8 mouse cellular contexts compared by ENCODE assay signal in the genomic region with DNA sequence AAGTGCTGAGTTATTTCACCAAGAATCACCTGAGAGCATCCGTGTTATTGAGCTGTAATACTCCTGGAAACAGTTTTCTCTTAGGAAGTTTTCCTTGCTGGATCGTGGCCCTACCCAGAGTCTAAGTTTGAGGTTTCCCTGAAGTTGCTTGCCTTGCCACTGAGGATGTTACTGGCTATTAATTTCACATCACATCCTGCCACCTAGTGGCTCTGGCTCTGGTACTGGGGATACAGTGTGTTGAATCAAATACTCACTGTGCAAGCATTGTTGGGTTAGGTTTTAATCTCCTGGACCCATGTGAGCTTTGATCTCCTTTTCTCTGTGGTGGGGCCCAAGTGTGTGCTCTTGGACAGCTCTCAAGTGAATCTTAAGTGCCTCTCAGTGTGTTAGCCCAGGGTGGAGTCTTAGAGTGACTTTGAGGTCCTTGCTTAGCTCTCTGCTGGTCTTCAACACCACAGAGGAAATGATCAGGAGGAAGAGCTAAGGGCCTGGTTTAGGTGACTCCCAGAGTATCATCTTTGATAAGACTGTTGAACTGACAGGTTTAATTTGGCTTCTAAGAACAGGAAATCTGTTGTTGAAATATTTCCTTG. TPM values are rescaled to one million over a fixed set of nuclear protein-coding genes. Genes with fewer than 3 reads are reported as not detected.
DNase-seq lines count a peak whose midpoint lies in the region; ATAC-seq and TF ChIP-seq lines count a peak whose summit lies in the region.

No protein-coding gene starts in this region.

- no peaks in the 10 kb centered on the region for H3K27me3 ChIP-seq in kidney, adult 2 months (replicated peaks; ENCODE audit: control insufficient read depth, insufficient read depth, low read length)
- H3K27me3 ChIP-seq in liver, adult 2 months (ENCODE audit: control insufficient read depth, insufficient read depth, low read length), result no peaks in the 10 kb centered on the region

- no peak overlapping the region for H3K27ac ChIP-seq in kidney, adult 2 months (ENCODE audit: insufficient read depth, low read depth, low read length)
- H3K27ac ChIP-seq in liver, adult 2 months (replicated peaks; ENCODE audit: insufficient read depth, low read depth, low read length), result no peak overlapping the region

- 42% methylated on average over 2 of the region's 2 CpGs for WGBS in kidney, adult 2 months
- WGBS in liver, adult 2 months, result 48% methylated on average over 2 of the region's 2 CpGs

- H3K9ac ChIP-seq in liver, adult 2 months (ENCODE audit: low read depth, low read length), result no peak overlapping the region

- TF ChIP-seq POLR2A in kidney, adult 2 months (IDR thresholded peaks at IDR 0.05; ENCODE audit: low read depth, low read length), result no peak
- no peak for TF ChIP-seq POLR2A in liver, adult 2 months (IDR thresholded peaks at IDR 0.05; ENCODE audit: extremely low read depth, insufficient read depth, low read length)

- H3K4me1 ChIP-seq in kidney, adult 2 months (ENCODE audit: control insufficient read depth, insufficient read depth, low read length), result no peaks in the 10 kb centered on the region
- H3K4me1 ChIP-seq in liver, adult 2 months (ENCODE audit: control insufficient read depth, insufficient read depth, low read length), result no peaks in the 10 kb centered on the region

- H3K36me3 ChIP-seq in kidney, adult 2 months (ENCODE audit: control insufficient read depth, insufficient read depth, low read length), result no peaks in the 10 kb centered on the region
- H3K36me3 ChIP-seq in liver, adult 2 months (ENCODE audit: control insufficient read depth, insufficient read depth, low read length), result no peaks in the 10 kb centered on the region

- DNase-seq in heart, adult 18-20 months, result peak; percentile 4 to 38
- no peak for DNase-seq in heart, adult 11 months
- DNase-seq in ES-CJ7 (ENCODE audit: low read depth, low spot score), result peak; percentile 51
- peak; percentile 47 for DNase-seq in kidney, adult 2 months
- DNase-seq in liver, adult 2 months (ENCODE audit: extremely low read depth, low read depth, low spot score), result peak; percentile 10
- peak; percentile 37 for DNase-seq in right cerebral cortex, adult 18-20 months
- DNase-seq in thymus, postnatal 10 days (ENCODE audit: low spot score in 2 of 2), result no peak

- ATAC-seq in common myeloid progenitor, adult 5-6 weeks (replicated peaks; ENCODE audit: low read depth, poor library complexity, severe bottlenecking), result peak; percentile 52

- TF ChIP-seq CTCF in kidney, adult 2 months (conservative IDR thresholded peaks at IDR 0.05; ENCODE audit: insufficient read depth, insufficient read length, low read depth, low read length), result peak; percentile 47
- TF ChIP-seq CTCF in liver, adult 2 months (IDR thresholded peaks at IDR 0.05; ENCODE audit: low read depth, low read length), result no peak

- H3K79me2 ChIP-seq in liver, adult 2 months (ENCODE audit: control insufficient read depth, insufficient read depth, low read length), result no peaks in the 10 kb centered on the region

- H3K4me3 ChIP-seq in kidney, adult 2 months (ENCODE audit: insufficient read depth, low read depth, low read length), result no peak overlapping the region
- H3K4me3 ChIP-seq in liver, adult 2 months (ENCODE audit: insufficient read depth, low read depth, low read length), result no peak overlapping the region

RNA-seq across cellular contexts. Expression of gene Dnah7b, which starts 47.6 kb away (rescaled TPM):
- 1 to 10 TPM in 1 of 2 experiments, under 1 TPM in 1; 0.65 to 1.4 TPM for total RNA-seq in heart, adult 18-20 months (2021)
- total RNA-seq in common myeloid progenitor, adult 5-6 weeks (2017), result not detected in 2 replicates
- polyA plus RNA-seq in kidney, adult 2 months (2012; rRNA removed), result 3.7 and 4.1 TPM in 2 replicates
- total RNA-seq in liver, adult 2 months (2014; rRNA removed), result 0.13 and 0.18 TPM in 2 replicates
- 0.10 TPM in 1 of 2 replicates, not detected in the other for polyA plus RNA-seq in liver, adult 2 months (2012; rRNA removed)

Comparison
In these comparisons a context has a peak if more than half of its experiments do, and no peak if none do; other contexts are left out.
1. DNase-seq: peak in heart, adult 18-20 months (2 of 2), ES-CJ7 (single experiment), kidney, adult 2 months (single experiment), liver, adult 2 months (single experiment) and right cerebral cortex, adult 18-20 months (single experiment); none in heart, adult 11 months (single experiment) and thymus, postnatal 10 days (0 of 2).